In genomic region chr4:136981347-136981746, GRCm38 (mm10) we compare ENCODE assay signal across 10 mouse cellular contexts. TPM values are rescaled to one million over a fixed set of nuclear protein-coding genes. Genes with fewer than 3 reads are reported as not detected.
DNase-seq lines count a peak whose midpoint lies in the region; ATAC-seq and TF ChIP-seq lines count a peak whose summit lies in the region.
"Had no signal": no experiment of that assay in that cellular context is flagged by ENCODE, and none has a peak within 500 bp of the region (broad histone marks: within the 10 kb centered on the region; RNA-seq: fewer than 3 reads in every experiment).

No protein-coding gene starts in this region.

- H3K27ac ChIP-seq in heart, embryonic 13.5 days (replicated peaks): no peak overlapping the region
- no peak overlapping the region for H3K27ac ChIP-seq in heart, embryonic 11.5 days (ENCODE audit: low read depth, low read length)
- no peak overlapping the region for H3K27ac ChIP-seq in lung, postnatal 0 days (ENCODE audit: low read length)
- H3K27ac ChIP-seq: heart, embryonic 15.5 days had no signal

- H3K4me1 ChIP-seq in heart, embryonic 13.5 days: no peaks in the 10 kb centered on the region
- H3K4me1 ChIP-seq in heart, embryonic 11.5 days (ENCODE audit: control insufficient read depth, insufficient read depth, low read length): no peaks in the 10 kb centered on the region
- no peaks in the 10 kb centered on the region for H3K4me1 ChIP-seq in lung, postnatal 0 days (ENCODE audit: insufficient read depth, low read depth, low read length)
- H3K4me1 ChIP-seq: heart, embryonic 15.5 days had no signal

- 14% methylated on average over 12 of the region's 12 CpGs for WGBS in heart, embryonic 13.5 days
- 13% methylated on average over 12 of the region's 12 CpGs for WGBS in heart, embryonic 11.5 days (ENCODE audit: insufficient replicate concordance)
- WGBS in lung, postnatal 0 days: 16% methylated on average over 12 of the region's 12 CpGs

- H3K4me2 ChIP-seq in heart, embryonic 13.5 days: no peak overlapping the region
- H3K4me2 ChIP-seq in heart, embryonic 11.5 days: no peak overlapping the region
- no peak overlapping the region for H3K4me2 ChIP-seq in lung, postnatal 0 days (replicated peaks; ENCODE audit: low read depth, low read length)
- H3K4me2 ChIP-seq: heart, embryonic 15.5 days had no signal

- H3K27me3 ChIP-seq in heart, embryonic 13.5 days (replicated peaks): peaks cover 48% of the 10 kb centered on the region
- peaks cover 29% of the 10 kb centered on the region for H3K27me3 ChIP-seq in heart, embryonic 11.5 days (ENCODE audit: control insufficient read depth, insufficient read depth, low read length)
- H3K27me3 ChIP-seq in lung, postnatal 0 days (replicated peaks; ENCODE audit: insufficient read depth, low read length): no peaks in the 10 kb centered on the region

- peak; percentile 73 for TF ChIP-seq CTCF in lung, postnatal 0 days (IDR thresholded peaks at IDR 0.05)

- no peak for TF ChIP-seq EP300 in lung, postnatal 0 days (IDR thresholded peaks at IDR 0.05)

- peak; percentile 41; the same call in 1 of the 2 replicates for ATAC-seq in heart, embryonic 13.5 days (ENCODE audit: extremely low read depth, insufficient number of reproducible peaks, low FRiP score, low TSS enrichment)
- ATAC-seq in heart, embryonic 11.5 days (replicated peaks; ENCODE audit: insufficient number of reproducible peaks, low FRiP score, low TSS enrichment): no peak
- ATAC-seq in lung, postnatal 0 days: peak; percentile 57
- no peak for ATAC-seq in erythroblast, adult 5-6 weeks (replicated peaks; ENCODE audit: low FRiP score, poor library complexity, severe bottlenecking)

- DNase-seq in cerebellum, postnatal 10 days: peak; percentile 89
- DNase-seq in heart, postnatal 10 days: peak; percentile 41 to 50
- peak; percentile 79 to 87 for DNase-seq in kidney, postnatal 4 days
- DNase-seq in lung, postnatal 0 days (ENCODE audit: low spot score): peak; percentile 86
- peak; percentile 75 for DNase-seq in retina, embryonic 14.5 days (ENCODE audit: low spot score)

- peaks cover 18% of the 10 kb centered on the region for H3K36me3 ChIP-seq in heart, embryonic 13.5 days
- H3K36me3 ChIP-seq in heart, embryonic 11.5 days (ENCODE audit: control insufficient read depth, insufficient read depth, low read length): no peaks in the 10 kb centered on the region
- 0 out of 2 replicates have a peak, but pooled peaks cover under 1% of the 10 kb centered on the region for H3K36me3 ChIP-seq in lung, postnatal 0 days (ENCODE audit: insufficient read depth, low read length)
- H3K36me3 ChIP-seq: heart, embryonic 15.5 days had no signal

- no peaks in the 10 kb centered on the region for H3K9me3 ChIP-seq in heart, embryonic 13.5 days
- no peaks in the 10 kb centered on the region for H3K9me3 ChIP-seq in heart, embryonic 11.5 days (replicated peaks; ENCODE audit: control insufficient read depth, low read length)
- no peaks in the 10 kb centered on the region for H3K9me3 ChIP-seq in lung, postnatal 0 days (ENCODE audit: low read length)
- H3K9me3 ChIP-seq: heart, embryonic 15.5 days had no signal

- intact Hi-C loops in heart, postnatal 10 days (cut with DNase I): loop anchor here (2.0 kb wide), 1 partner anchor 75 kb away; no protein-coding TSS in a partner anchor

- H3K9ac ChIP-seq in heart, embryonic 13.5 days: no peak overlapping the region
- no peak overlapping the region for H3K9ac ChIP-seq in heart, embryonic 11.5 days (ENCODE audit: low read depth, low read length)
- no peak overlapping the region for H3K9ac ChIP-seq in lung, postnatal 0 days (replicated peaks; ENCODE audit: low read depth)
- H3K9ac ChIP-seq: heart, embryonic 15.5 days had no signal

- no peak overlapping the region for H3K4me3 ChIP-seq in heart, embryonic 13.5 days
- no peak overlapping the region for H3K4me3 ChIP-seq in heart, embryonic 11.5 days (ENCODE audit: low read depth, low read length)
- H3K4me3 ChIP-seq in lung, postnatal 0 days (ENCODE audit: low read depth, low read length): no peak overlapping the region
- H3K4me3 ChIP-seq: heart, embryonic 15.5 days had no signal

RNA-seq across cellular contexts. Expression of gene Epha8, which starts 24.7 kb away (rescaled TPM):
- 0.07 and 0.08 TPM in 2 replicates for polyA plus RNA-seq in heart, embryonic 13.5 days (2015; fragmentation: Nextera tagmentation; extraction: Ambion mirVana)
- 0.24 TPM in 1 of 2 replicates, not detected in the other for polyA plus RNA-seq in heart, embryonic 11.5 days (2014; fragmentation: Nextera tagmentation; extraction: Ambion mirVana)
- not detected for total RNA-seq in heart, postnatal 10 days (2021)
- polyA plus RNA-seq in lung, postnatal 0 days (2015; fragmentation: Nextera tagmentation; extraction: Ambion mirVana): 0.04 and 0.12 TPM in 2 replicates
- not detected in 2 replicates for total RNA-seq in erythroblast, adult 5-6 weeks (2015; ENCODE audit: low replicate concordance)
- total RNA-seq in erythroblast, adult 5-6 weeks (2017; ENCODE audit: low replicate concordance): not detected in 2 replicates
- total RNA-seq: MEL had no signal

Comparison
In these comparisons a context has a peak if more than half of its experiments do, and no peak if none do; other contexts are left out.
1. ATAC-seq: peak in heart, embryonic 13.5 days (single experiment) and lung, postnatal 0 days (single experiment); none in heart, embryonic 11.5 days (single experiment) and erythroblast, adult 5-6 weeks (single experiment).
2. Peak in every context shown above with its lines, with median percentiles within 50 percentile points of each other: DNase-seq.